Mouse (Mus musculus) heart, postnatal 14 days (tissue): ENCODE measurements at regions not wholly inside any gene's neighbourhood (a gene's known extent, or its start where the extent isn't known, plus 50 kb on each side); places are given as distances from the start of the nearest gene placed in this dataset.
A peak's percentile ranks its signal among the peaks of the same experiment; 100 is the strongest.
"Not testable (repeated sequence)": the region's sequence is repeated elsewhere in the genome, so short reads cannot be mapped to it uniquely, and the experiment has no call there.

Experiments used
- DNase-seq, 2 experiments: peaks; one replicate each; pipeline ENCODE4 v3.0.0; 2021 to 2022
- intact Hi-C: fragments of 180-260 bp; cut with DNase I; formaldehyde crosslinking; loops from one replicate; pipeline ENCODE4 v1.15.1; 2025

DNA sequence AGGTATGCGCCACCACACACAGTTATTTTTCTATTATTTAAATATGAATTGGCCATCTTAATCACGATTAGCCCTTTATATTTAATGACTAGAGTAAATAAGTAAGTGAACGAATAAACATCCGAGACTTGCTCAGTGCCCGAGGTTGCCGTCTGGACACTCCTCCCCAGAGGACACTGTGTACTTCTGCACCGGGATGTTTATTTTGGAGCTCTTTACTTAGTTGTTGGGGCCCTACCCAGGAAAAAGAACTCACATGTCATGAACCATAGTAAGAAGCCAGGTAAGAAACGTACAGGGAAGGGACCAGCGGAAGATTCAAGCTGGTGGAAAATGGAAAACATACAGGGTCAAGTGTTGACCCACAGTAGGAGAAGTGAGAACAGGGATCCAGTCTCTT, 89.0 kb downstream of the Akr1d1 start:
- intact Hi-C loops = no loop called here
- DNase-seq = no peak

DNA sequence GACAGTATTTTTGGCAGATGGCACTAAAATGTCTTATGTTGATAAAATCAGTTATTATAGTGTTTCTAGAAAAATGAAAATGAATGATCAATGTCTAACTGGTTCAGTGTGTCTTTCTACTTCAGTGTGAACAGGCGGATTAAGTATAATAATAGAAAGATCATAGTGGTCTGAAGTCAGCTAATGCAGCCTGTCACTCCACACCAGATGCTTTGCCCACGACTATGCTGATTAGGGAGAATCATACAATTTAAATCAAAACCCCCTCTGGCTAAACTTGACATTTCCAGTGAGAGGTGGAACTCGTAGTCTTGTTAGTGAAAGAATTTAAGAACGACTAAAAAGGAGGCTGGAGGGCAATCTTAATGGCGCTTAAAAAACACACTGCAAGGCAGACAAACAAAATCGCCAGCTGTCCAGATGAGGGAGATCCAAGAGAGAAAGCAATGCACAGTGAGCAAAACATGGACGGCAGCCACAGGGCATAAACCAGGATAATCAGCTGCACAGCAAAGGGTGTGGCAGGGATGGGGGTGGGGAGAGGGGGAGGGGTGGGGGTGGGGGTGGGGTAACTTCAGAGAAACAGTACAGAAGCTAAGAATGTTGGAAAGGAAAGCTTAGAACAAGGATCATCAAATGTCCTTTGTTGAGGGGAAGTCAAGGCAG, 91.5 kb downstream of the Akr1d1 start:
- intact Hi-C loops = no loop called here
- DNase-seq = no peak

DNA sequence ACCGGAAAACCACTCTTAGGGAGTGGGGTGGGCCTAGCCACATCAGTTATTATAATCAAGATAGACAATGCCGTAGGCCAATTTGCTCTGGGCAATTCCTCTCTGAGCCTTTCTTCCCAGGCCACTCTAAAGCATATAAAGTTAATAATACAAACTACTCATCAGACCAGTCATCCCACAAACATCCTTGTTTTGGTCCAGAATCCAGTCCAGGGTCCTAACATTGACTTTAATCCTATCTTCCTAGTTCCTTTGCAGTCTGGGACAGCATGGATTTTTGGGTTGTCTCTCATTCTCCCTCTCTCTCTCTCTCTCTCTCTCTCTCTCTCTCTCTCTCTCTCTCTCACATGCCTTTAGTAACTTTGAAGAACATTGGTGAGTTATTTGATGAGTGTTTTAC, 92.3 kb downstream of the Akr1d1 start:
- intact Hi-C loops = no loop called here
- DNase-seq = no peak

DNA sequence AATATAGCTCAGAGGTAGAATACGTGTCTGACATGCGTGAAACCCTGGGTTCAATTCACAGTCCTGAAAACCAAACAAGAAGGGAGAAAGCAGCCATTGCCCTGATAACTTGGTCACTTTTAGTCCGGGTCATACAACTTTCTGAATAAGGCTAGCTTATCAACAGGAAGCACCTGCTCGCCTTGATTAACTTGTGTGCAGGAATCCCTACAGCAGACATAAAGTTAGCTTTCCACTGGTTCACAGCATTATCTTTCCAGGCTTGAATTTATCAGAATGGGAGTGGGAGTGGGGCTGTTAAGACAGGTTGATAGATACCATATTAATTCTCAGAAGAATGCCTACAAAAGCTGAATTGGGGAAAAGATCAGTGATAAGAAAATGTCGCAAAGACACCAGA, 97.2 kb downstream of the Akr1d1 start:
- peak; percentile 31 to 48 for DNase-seq
- intact Hi-C loops = no loop called here

DNA sequence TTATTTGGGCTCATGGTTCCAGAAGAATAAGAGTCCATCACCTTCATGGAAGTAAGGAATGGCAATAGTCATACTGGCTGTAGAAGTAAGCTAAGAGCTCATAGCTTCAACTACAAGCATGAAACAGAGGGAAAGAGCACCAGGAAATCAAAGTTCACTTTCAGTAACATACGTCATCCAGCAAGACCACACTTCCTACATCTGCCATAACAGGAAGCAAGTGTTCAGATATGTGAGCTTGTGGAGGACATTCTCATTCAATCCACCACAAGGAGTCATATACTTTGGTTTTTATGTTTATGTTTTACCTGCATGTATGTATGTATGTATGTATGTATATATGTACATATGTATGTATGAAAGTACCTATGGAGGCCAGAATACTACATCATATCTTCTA, 104.0 kb downstream of the Akr1d1 start:
- intact Hi-C loops = no loop called here
- no peak for DNase-seq

DNA sequence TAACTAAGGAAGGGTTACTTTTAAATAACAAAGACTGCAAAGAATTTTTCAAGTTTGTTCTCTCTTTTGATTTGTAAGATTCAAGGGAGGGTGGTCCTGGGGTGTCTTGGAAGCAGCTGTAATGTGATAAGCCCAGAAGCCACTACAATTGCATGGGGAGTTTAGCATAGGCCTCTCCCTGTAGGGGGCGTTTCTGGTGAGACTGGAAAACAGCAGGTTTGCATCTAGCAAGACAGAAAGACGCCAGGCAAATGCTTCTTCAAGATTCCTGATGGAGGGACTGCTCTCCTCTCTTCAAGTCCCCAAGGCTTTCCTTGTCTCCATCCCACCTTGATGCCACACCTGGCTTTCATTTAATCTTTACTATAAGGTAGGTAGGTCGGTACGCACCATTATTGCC, 112.1 kb downstream of the Akr1d1 start:
- intact Hi-C loops = no loop called here
- DNase-seq = no peak

DNA sequence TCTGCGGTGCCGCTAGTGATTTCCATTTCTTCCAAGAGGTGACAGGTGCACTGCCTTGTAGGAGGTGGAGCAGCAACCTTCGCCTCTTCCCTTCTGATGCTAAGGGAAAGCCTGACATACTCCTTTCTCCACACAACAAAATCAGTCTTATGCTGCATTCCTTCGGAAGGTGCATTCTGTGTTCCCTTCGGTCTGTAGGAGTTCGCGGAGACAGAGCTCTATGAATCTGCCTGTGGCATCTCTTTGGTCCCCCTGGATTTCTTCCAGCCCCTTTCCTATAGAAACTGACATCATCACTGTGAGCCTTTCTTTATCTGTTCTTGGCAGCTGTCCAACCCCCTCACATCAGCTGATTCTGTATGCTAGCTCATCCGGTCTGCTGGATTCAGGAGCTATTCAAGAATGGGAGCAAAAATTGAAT, 112.7 kb downstream of the Akr1d1 start:
- intact Hi-C loops = no loop called here
- DNase-seq = peak in 1 of 2 experiments; percentile 23

DNA sequence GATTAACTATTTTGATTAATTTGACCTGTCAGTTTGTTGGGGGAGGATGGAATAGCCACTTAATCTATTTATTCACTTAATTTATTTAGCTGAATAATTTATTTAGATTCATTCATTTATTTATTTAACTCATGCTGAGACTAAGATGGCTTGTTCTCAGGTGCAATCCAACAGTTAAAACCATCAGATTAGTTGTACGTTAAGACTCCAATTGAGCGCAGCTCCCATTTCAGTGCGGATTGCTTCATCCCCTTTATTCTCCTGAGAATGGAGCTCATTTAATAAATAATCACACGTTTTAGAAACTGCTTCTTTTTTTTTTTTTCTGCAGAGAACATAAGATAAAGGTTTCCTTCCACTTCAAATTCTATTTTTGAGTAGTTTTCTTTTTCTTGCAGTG, 113.2 kb downstream of the Akr1d1 start:
- no peak for DNase-seq
- intact Hi-C loops = no loop called here

DNA sequence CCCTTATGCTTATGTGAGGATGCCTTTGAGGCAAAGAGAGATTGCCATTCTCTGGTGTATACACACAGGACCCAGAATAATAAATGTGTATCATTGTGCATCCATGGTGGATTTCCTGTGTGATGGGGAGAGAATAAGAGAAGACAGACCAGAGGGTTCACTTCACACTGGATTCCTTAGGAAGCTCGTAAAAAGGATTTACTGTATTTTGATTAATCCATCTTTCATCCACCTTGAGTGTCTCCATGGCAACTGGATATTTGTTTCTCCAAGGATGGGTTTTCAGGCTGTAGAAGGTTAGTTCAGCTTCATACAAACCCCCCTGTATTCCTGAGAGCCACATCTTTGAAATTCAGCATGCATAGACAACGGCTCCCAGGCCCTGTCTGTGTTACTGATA, 113.7 kb downstream of the Akr1d1 start:
- intact Hi-C loops = no loop called here

DNA sequence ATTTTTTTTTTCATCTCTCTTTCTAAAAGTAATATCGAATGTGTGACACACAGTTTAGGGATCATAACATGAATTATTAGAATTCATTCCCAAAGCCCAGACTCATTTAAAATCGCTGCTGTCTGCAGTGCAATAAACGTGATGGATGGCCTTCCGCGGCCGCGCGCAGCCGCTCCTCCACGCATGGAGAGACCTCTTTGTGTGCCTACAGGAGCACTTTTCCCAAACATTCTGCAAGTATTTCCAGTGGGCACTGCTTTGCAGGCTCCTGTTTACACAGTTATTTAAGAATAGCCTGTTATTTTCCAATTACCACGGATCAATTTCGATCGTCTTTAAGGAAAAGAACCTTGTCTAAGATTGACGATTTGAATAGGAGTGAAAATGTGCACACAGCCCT, 115.6 kb downstream of the Akr1d1 start:
- intact Hi-C loops = no loop called here
- DNase-seq = no peak

More for the DNA sequence above, 113.7 kb downstream of the Akr1d1 start:
- no peak for DNase-seq

DNA sequence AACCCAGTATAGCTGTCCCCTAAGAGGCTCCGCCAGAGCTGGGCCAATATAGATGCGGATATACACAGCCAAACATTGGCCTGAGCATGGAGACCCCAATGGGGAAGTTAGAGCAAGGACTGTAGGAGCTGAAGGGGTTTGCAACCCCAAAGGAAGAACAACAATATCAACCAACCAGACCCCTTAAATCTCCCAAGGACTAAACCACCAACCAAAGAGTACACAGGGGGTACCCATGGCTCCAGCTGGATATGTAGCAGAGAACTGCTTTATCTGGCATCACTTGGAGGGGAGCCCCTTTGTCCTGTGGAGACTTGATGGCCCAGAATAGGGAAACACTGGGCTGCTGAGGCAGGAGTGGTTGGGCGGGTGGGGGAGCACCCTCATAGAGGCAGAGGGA, 127.3 kb downstream of the Akr1d1 start:
- intact Hi-C loops, DNase-seq: not testable (repeated sequence)

DNA sequence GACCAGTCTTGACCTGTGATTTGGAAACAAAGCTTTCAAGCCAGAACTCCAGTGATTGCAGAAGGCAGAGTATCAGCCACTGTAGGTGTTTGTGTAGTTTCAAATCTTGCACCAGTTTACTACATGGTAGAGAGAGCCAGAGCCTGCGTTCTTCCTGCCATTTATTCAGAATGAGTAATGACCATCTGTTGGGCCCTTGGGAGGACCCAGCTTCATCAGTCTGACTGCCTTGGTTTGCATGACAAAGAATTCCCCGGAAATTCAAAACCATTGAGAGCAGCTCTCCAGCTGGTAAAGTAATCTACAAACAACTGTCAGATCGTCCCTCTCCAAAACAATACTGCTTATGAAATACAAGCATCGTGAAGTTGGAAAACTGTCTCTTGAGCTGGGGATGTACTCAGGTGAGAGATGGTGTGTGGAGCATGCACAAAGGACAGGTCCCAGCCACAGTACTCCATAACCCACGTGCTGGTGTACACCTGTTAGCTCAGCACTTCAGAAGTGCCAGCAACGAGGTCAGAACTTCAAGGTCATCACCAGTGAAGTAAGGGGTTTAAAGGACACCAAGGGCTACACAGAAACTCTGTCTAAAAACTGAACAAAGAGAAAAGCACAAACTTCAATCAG, 128.2 kb downstream of the Akr1d1 start:
- DNase-seq = peak in 1 of 2 experiments; percentile 13
- intact Hi-C loops = no loop called here

DNA sequence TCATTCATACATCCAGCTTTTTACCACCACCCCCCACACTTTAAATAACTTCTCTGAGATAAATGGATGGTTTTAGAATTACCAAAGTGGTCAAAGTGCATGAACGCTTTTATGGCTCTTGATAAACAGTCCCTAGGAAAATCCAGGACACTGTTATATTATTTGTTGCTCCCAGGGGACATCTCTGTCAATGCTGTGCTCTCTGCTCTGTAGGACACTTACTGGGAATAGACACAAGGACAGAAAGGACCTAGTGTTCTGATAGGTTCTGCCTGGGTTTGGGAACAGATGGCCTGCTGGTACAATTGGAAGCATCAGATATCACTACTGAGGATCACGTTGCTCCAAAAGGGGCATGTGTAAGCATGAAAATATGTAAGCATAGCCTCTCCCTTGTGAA, 132.8 kb downstream of the Akr1d1 start:
- intact Hi-C loops = no loop called here
- no peak for DNase-seq

DNA sequence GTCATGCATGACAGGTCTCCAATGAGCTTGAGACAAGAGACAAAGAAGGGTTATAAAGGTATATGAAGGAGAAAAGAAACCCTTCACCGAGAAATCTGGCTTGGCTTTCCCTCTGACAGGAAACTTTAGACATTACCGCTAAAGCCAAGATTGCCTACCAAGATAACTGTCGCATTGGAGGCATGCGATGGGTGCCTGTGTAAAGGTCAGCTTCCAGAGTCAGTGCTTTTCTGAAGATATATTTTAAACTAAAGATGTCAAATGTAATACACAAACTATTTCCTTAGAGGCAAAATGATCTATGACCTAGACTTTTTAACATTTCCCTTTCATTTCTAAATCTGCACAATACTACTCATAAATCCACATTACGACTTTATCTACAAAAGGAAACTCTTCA, 135.6 kb downstream of the Akr1d1 start:
- no peak for DNase-seq
- intact Hi-C loops = no loop called here

DNA sequence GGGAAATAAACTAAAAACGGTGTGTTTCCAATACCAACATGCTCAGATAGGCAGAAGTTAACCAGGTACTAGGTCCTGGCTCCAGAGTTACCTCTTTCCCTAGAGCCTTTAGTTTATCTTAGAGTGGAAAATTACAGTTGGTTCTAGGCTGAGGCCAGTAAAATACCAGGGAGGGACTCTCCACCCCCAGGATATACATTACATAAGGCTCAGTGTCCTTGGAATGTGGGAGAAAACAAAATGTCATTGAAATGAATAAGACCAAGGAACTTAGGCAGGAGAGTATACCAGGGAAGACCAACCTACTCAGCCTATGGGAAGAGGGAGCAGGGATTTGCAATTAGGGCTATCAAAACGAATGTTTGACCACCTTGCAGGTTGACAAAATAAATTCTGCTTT, 139.4 kb downstream of the Akr1d1 start:
- intact Hi-C loops = no loop called here
- no peak for DNase-seq

DNA sequence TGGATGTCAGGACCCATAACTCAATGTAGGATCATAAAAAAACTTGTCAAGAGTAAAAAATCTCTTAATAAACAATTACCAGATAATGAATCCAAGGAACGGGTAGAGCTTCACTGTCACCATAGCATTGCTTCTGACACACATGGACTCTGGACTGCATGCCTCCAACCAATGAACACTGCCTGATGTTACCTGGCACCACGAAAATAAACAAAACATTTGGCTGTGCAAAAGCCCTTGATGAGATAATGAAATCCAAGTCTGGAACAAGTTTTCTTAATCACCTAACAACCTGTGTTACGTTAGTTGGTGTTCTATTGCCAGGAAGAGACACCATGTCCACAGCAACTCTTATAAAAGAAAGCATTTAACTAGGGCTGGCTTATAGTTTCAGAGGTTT, 140.7 kb downstream of the Akr1d1 start:
- intact Hi-C loops = no loop called here
- no peak for DNase-seq

DNA sequence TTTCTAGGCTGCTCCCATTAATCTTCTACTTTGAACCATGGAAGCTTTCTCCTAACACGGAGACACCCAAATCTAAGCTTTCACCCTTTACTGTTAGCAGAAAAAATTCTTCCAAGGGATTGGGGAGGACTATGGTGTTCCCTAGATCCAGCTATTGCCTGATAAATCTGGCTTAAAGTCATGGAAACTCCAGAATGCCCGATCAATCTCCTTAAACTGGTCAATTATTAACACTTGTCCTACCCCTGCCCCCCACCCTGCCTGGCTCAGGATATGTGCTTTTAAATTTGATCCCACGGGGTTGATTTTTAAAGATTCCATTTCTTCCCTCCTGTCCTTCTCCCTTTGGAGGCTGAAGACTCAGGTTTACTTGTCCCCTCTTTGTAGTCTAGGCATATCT, 149.9 kb downstream of the Akr1d1 start:
- DNase-seq = no peak
- intact Hi-C loops = no loop called here

DNA sequence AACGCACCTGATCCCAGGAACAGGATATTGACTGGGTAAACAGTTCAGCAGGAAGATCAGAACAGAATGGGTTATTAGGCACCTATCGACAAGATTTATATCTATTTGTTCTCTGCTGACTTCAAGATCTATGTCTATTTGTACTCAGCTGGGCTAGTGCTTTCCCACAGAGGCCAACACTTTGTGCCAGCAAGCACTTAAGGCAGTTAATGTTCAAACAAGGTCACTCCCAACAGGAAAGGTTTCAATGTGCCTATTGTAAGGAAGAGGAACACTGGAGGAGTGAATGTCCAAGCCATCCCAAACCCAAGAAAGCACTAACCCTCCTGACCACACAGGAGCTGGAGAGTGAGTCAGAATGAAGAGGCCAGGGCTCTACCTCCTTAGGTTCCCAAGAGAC, 151.4 kb downstream of the Akr1d1 start:
- intact Hi-C loops = not testable (repeated sequence)

DNA sequence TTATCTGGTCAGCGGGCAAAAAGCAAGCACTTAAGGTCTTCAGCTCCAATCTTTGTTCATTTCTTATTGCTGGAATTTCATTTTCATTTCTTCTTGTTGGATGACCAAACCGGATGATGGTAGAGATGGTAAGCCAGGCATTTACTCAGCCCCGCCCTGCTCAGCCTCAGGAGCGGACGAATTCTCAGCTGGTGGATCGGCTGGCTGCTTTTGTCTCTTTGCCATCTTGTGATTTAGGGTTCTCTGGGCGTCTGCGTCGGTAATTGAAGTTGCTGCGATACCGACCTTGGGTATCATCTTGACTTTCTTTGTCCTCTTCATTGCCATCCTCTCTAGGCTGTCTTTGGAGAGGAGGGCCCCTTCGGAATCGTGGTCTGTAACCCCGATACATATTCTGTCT, 156.1 kb downstream of the Akr1d1 start:
- intact Hi-C loops = no loop called here
- DNase-seq = no peak

More for the DNA sequence above, 151.4 kb downstream of the Akr1d1 start:
- not testable (repeated sequence) for DNase-seq

DNA sequence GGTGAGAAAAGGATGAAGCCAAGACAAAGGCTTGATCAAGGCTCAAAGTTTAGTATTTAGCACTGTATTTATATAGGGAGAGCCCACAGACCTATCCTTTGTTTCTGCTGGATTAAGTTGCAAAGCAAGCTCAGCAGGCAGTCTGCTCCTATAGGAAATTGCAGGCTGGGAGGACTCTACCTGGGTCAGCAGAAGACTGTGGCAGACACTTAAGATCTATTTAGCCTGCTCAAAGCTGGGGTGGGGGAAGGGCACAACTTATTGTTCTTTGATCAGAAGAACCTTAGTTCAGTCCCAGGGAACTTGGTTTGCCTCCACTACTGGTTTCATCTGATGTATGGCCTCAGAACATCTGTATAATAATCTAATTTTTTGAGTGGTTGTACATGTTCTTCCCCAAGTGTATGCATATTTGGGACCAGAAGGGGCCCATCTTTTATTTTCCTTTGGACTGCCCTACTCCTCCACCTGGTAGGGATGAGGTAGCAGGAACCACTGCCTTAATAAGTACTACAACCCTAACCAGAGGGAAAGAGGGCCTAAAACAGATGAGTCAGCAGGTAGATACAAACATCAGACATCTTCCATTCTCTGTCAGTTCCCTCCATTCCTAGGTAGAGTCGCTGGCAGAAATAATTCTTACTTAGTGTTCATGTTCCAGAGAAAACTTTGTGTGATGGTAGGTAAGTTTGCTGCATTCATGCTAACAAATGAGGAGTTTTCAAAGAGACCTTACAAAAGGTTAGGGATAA, 159.1 kb downstream of the Akr1d1 start:
- no peak for DNase-seq
- intact Hi-C loops = no loop called here

DNA sequence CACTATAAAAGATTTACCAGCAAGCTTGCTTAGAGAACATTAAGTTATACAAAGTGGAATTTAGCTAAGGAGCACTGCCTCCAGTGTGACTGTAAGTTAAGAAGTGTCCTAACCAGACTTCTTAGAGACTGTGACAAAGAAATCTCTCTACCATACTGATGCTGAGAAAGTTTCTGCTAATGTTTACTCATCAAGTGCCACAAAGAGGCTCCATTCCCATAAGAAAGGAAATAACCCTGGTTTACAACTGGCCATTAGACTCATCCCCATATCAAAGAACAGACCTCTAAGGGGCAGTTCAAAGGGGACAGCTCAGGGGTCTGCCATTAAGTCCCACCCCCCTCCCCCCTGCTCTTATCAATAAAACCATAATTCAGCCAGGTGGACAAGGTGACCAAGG, 159.7 kb downstream of the Akr1d1 start:
- intact Hi-C loops = no loop called here

More for the DNA sequence above, 159.7 kb downstream of the Akr1d1 start:
- DNase-seq = no peak
